Mouse (Mus musculus): ENCODE data around the gene Batf2.
"Not testable (repeated sequence)": the region's sequence is repeated elsewhere in the genome, so short reads cannot be mapped to it uniquely, and the experiment has no call there.

Gene Batf2

DNA sequence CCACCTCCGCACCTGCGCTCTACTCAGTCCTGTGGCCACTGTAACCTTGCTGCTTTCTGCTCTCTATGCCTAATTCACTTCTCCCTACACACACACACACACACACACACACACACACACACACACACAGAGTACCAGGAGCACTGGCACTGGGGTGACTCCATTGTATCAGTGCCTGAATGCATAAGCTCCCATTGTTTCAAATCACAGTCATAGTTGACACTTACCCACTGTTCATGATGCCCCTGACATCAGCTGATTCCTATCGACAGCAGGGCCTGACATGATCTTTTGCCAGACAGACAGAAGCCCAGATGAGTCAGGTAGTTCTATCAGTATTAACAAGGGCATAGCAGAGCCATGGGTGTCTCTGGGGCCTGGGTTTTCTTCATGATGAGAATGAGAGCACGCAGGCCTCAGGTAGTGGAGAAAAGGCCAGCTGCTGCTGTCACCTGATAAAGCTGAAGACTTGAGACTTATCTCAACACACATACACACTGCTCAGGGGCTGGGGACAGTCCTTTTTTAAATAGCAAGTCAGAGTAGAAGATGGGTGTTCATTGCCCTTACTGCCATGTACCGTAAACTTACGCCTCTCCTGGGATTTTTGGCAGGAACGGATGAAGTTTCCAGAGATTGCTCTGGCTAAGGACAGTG is 8.5 kb upstream of the Batf2 start:
- no peak for DNase-seq (ENCODE audit: low spot score in 2 of 2)

DNA sequence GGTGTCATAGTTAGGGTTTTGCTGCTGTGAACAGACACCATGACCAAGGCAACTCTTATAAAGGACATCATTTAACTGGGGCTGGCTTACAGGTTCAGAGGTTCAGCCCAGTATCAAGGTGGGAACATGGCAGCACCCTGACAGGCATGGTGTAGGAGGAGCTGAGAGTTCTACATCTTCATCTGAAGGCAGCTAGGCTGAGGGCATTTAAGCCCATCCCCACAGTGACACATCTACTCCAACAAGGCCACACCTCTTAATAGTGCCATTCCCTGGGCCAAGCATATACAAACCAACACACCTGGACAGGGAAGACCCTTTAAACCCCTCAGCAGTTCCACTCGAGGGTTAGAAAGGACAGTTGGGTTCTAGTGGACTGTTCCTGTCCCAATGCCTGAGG is 7.6 kb upstream of the Batf2 start:
- not testable (repeated sequence) for DNase-seq (ENCODE audit: low spot score in 2 of 2)

DNA sequence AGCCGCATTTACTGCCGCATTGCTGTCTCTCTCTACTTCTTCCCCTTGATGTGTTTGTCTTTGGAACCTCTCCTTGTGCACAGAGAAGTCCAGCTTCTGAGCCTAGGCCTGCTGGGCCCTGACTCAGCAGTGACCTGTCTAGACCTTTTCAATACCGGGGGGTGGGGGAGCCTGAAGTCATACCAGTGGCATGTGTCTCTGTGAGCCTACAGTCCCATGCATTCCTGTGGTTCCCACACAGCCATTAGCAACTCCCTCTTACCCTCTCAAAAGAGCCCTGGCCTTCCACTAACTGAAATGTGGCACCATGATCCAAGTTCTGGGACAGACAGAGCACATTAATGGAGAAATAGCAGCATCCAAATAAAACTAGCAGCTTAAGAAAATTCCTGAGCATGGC is 4.4 kb upstream of the Batf2 start:
- DNase-seq (ENCODE audit: low spot score in 2 of 2) = no peak

DNA sequence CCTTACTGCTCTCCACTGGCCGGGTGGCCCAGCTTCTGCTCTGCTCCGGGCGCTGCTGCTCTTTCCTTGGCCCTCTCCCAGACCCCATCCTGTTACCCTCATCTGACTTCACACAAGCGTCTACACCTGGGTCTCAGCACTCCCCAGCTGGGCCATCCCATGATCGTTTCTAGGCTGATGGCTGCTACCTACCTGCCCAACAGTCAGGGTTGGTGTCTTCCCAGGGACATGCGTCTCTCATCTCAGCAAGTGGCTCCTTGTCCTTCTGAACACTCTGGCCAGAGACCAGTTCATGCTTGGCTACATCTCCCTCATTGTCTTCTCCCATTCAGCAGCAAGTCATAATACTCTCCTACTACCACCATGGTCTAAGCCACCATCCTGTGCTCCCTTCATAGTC is 1.1 kb upstream of the Batf2 start:
- DNase-seq (ENCODE audit: low spot score in 2 of 2) = no peak

DNA sequence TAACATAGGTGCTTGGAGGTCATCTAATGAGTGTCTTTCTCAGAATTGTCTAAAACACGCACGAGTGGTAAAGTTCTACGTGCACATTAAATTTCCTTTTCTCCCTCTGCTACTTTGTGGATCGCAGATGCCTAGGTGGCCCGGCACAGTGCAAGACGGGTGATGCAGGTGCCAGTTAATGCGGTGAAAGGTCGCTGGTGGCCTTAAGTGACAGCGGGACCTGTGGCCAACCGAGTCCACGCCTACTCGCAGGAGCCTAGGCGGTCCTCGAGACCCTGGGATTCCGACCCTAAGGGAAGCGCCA is 457 bp upstream of the Batf2 start:
- no peak for DNase-seq (ENCODE audit: low spot score in 2 of 2)

DNA sequence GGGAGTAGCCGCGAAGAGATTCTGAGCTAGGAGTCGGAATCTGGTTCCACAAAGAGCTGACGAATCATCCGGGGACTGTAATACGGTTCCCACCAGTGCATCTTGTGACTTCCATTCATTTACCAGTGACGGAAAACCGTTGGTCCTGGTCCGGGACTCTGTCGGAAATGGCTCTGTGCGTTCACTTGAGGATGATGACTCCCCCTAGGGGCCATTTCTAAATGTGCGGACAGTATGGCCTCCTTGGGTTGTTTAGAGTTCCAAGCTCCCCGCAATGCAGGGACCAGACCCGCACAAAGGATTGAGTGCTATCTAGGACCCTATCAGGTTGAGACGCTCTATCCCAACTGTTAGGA is 589 bp downstream of the Batf2 start, which contains the start of gene Arl2:
Gene Arl2, minus strand, starts transcription at position 155 of the 356 bp plus-strand sequence.
- DNase-seq (ENCODE audit: low spot score in 2 of 2) = peak; percentile 91

DNA sequence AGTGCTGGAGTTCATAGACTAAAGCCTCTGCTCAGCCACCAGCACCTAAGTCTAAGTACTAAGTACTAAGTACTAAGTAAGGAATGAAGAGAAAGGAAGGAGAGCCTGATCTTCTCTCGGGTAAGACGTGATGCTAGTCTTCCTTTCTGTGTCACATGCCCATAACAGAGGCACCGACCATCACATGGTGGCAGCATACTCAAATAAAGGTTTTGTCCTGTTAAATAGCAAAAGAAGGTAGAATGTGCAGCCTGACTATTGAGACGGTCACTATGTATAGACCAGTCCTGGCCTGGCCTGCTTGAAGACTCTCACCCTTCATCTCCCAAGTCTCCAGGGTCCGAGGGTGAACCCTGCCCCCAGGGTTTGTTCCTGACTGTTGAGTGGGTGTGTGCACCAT is 4.1 kb downstream of the Batf2 start:
- DNase-seq (ENCODE audit: low spot score in 2 of 2) = no peak

DNA sequence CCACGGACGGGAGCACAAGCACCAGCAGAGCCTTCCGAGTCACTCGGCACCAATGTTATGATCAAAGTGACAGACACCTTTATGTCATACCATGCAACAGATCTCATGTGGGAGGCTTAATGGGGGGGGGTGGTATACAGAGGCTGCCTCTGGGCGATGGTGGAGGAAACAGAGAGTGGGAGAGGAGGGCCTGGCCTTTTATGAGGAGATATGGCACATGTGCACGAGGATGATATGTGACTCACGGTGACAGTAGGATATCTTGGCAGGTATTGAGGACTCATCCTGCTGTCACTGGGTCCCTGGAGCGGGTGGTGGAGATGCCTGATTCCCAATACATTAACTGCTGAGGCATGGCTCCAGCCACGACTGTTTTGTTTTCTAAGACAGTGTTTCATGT is 14.4 kb downstream of the Batf2 start:
- DNase-seq (ENCODE audit: low spot score in 2 of 2) = no peak

DNA sequence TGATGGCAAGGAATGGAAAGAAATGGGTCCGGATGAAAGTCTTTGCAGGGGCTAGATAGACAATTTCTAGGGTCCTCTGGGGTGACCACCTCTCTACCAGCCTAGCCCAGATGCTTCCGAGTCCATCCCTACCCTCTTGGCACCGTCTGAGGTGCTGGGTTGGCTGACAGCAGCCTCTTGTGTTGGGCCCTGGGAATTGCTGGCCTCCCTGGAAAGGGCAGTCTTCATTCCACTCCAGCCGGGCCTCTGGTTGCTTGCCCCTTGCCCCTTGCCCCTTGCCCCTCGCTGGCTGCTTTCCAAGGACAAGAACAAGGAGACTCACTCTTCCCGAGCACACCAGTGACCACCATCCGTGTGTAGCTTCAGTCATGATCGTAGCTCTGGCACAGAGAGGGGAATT is 15.6 kb downstream of the Batf2 start:
- DNase-seq (ENCODE audit: low spot score in 2 of 2) = no peak

DNA sequence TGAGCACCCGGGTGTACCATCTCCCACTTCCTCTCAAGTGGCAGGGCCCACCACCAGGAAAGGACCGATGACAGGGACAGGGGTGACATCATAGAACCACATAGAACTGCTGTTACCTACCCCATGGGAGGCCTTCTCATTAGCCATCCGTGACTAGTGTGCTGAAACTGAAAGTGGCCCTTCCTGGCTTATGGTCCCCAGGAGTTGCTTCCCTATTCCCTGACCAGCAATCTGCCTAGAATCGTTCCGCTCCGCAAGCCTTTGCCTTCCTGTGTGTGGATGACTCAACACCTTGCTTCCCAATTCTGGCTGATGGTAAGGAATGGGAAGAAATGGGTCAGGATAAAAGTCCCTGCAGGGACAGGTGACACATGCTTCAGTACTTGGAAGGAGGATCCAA is 16.4 kb downstream of the Batf2 start:
- DNase-seq (ENCODE audit: low spot score in 2 of 2) = no peak

DNA sequence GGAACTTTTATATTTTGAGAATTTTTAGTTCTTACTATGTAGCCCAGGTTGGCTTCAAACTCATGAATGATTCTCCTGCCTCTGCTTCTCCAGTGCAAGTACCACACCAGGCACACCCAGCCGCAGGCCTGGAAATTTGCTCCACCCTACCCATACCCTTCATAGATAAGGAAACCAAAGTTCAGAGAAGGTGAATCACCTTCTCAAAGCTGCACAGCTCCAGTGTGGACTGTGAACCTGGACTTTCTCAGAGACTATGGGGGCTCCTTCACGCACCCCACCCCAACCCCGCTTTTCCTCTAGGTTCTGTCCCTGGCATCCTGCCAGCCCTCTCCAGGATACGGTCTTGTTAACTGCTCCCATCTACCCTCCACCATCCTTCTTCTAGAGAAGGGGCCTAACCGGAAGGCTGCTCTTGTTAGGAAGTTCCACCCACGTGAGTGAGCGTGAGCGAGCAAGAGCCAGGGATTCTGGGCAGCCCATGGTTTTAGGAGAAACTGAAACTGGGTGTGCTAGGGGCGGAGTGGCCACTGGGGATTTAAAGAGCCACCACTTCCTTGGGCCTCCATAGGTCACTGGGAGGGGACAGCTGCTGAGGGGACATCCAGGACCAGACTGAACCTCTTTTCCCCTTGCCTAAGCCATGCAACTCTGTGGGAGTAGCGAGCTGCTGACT is 23.2 kb downstream of the Batf2 start:
- DNase-seq (ENCODE audit: low spot score in 2 of 2) = no peak

DNA sequence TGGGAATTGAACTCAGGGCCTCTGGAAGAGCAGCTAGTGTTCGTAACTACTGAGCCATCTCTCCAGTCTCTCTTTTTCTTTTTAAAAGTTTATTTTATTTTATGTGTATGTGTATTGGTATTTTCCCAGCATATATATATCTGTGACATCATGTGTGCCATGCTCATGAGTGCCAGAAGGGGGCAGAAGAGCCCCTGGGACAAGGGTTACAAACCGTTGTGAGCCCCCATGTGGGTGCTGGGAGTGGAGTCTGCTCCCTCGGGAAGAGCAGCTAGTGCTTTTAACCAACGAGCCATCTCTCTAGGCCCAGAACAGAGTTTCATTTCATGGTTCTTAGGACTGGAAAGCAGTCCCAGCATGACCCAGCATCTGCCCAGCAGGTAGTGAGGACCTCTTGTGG is 26.0 kb downstream of the Batf2 start:
- DNase-seq (ENCODE audit: low spot score in 2 of 2) = no peak

DNA sequence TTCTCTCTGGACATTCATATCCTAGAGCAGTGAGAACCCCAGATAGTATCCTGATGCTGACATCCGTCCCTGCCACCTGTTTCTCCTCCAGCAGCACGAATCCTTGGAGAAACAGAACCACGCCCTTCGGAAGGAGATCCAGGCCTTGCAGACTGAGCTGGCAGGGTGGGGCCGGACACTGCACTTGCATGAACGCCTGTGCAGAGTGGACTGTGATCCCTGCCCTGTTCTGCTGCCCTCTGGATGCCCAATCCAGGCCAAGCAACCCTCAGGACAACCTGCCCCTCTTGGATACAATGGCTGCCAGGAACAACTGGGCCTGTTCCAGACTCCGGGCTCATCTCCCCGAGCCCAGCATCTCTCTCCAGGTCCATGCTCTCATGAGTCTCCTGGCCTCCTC is 30.4 kb downstream of the Batf2 start:
- DNase-seq (ENCODE audit: low spot score in 2 of 2) = no peak

DNA sequence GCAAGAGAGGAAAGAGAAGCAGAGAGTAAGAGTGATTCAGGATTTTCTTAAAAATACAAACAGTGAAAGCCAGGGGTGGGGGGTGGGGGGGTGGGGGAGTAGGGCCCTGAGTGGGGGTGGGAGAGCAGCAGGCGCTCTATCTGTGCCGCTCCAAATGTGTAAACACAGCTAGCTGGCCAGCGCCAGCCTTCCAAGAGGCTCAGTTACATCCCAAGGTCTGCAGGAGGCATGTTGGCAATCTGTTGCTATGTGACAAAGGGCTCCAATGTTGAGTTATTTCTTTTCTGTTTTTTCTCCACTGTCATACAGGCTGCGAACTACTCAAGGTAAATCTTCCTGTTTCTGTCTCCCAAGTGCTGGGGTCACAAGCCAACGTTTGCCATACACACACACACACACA is 34.0 kb downstream of the Batf2 start:
- no peak for DNase-seq (ENCODE audit: low spot score in 2 of 2)

DNA sequence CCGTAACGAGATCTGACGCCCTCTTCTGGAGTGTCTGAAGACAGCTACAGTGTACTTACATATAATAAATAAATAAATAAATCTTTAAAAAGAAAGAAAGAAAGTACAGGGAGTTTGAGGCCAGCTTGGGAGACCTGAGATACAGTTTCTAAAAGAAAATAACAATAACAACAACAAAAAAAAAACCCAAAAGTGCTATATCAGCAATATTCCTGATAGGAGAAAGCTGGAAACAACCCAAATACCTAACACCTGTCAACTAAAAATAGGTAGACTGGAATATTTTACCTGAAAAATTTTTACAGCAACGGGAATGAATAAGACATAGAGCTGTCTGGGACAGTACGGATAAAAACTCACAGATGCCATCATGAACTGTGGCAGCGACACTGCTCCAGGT is 38.0 kb downstream of the Batf2 start:
- no peak for DNase-seq (ENCODE audit: low spot score in 2 of 2)

DNA sequence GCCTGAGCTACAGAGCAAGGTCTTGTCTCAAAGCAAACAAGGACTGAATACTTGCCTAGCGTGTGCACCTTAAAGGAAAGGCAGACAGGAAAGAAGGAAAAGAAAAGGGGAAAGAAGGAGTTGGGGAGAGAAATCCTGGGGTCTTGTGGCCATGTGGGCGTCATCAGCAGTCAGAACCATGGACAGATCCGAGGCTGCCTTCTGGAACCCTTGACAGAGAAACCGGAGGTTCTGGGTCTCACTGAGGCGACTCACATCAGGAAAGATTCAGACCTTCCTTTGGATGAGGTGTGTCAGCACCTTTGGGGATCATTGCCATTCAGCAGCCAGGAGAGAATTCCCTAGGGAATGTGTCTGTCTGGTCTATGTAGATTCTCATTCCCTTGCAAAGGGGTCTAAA is 40.8 kb downstream of the Batf2 start:
- no peak for DNase-seq (ENCODE audit: low spot score in 2 of 2)

DNA sequence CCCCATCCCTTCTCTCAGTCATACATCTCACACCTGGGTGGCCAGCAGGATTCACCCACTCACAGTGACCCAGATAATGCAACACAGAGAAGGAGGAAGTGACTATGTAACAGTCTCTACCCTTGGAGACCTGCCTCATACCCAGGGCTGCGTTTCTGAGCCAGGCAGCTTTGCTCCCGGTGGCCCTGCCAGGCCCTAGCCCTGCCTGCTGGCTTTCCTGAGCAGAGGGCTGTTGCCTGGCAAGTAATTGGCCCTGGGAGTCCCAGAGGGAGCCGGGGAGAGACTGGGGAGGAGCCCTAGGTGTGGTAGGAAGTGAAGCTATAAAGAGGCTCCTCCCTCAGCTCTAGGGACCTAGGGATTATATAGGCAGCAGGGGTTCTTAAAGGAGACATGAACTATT is 41.8 kb downstream of the Batf2 start:
- DNase-seq (ENCODE audit: low spot score in 2 of 2) = no peak

DNA sequence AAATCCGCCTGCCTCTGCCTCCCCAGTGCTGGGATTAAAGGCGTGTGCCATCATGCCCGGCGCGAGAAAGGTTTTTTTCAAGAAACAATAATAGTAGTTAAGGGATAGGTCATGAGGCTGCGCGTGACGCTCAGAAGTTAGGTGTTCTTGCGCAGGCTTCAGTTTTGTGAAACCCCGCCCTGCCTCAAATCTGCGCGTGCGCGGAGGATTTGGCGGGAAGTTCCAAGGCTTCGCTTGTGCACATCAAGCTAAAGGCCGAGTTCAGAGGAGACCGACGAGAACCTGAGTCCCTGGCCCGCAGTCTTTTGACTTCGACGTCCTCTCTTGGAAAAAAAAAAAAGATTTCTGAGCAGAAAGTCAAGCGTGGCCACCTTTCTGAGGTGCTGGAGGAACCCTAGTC is 43.3 kb downstream of the Batf2 start, which contains the start of gene Majin:
Gene Majin, plus strand, starts transcription at position 258 of the 400 bp plus-strand sequence.
- DNase-seq (ENCODE audit: low spot score in 2 of 2) = no peak

DNA sequence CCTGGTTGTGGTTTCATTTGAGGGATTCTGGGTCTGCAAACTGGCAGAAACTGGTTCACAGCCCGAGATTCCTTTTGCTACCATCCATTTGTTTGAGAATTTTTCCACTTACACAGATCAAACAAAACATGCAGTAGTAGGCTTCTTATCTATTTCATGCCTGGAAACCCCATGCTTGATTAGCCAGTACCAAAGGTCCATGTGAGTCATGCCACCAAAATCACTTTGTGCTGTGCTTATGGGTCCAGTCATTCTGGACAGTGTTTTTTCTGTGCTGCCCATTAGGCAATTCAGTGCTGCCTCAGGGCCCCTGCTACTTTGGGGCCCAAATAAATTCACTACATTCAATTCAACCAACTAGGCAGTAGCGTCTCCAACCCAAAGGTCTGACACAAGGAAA is 63.5 kb downstream of the Batf2 start:
- DNase-seq (ENCODE audit: low spot score in 2 of 2) = no peak

DNA sequence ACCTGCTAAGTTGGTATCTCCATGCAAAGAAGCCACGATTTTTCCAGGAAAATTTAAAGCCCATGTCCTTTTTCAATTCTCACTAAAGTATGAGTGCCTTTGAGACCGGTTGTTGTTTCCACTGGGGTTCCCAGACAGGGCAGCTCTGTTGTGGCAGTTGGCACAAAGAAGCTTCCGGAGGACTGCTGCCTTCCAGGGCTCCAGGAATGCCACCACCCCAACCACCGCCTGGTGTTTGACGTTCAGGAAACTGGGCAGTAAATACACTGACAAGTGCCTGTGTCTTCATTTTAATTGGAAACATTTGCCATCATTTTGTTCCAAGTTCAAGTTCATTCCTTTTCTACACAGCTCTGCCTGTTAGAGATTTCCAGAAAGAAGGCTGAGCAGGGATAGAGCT is 65.9 kb downstream of the Batf2 start:
- DNase-seq (ENCODE audit: low spot score in 2 of 2) = no peak

DNA sequence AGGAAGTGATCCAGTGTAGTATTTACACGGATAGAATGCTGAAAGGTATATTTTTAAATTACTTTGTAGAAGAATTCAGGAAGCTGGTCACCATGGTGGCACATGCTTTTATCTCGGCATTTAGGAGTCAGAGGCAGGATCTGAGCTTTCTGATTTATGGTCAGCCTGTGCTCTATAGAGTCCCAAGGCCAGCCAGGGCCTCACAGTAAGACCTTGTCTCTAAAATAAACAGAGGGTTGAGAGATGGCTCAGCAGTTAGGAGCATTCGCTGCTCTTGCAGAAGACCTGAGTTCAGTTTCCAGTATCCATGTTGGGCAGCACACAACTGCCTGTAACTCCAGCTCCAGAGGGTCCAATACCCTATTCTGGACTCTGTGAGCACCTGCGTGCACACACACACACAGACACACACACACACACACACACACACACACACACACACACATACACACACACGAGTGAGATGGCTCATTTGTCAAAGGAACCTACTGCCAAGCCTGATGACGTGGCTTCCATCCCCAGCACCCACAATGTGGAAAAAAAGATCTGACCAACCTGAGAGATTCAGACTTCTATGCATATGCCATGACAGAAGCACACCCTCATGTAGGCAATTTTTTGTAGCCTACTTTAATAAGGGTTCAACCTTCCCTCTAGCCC is 75.4 kb downstream of the Batf2 start:
- no peak for DNase-seq (ENCODE audit: low spot score in 2 of 2)

DNA sequence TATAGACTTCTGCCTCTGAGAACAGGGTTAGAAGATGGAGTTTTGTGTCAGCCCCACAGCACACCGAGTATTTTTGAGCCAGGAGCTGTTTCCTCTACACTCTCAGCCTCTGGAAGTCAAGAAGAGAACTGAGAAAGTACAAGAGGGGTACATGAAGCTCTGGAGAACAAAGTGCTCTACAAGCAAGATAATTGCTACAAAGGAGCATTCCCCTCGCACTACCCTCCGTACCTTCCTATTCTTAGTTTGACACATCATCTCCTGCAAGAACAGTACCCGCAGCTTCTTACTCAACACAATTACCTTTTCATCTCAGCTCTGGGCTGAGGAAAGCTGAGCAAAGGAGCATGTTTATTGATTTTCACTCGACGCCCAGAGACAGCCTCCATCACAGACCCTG is 77.8 kb downstream of the Batf2 start:
- DNase-seq (ENCODE audit: low spot score in 2 of 2) = no peak

Data from right cerebral cortex, postnatal 10 days (tissue).